Mouse (Mus musculus) MEL (cell line): Measurements from ENCODE around the gene Atg2a. TPM values are rescaled to one million over a fixed set of nuclear protein-coding genes. Genes with fewer than 3 reads are reported as not detected.
A peak's percentile ranks its signal among the peaks of the same experiment; 100 is the strongest.

Source experiments
- DNase-seq: peaks from one replicate; pipeline ENCODE4 v3.0.0; 2011; ENCODE audit warnings: low read depth, low spot score
- H3K27ac ChIP-seq: 2 replicates; pipeline ENCODE4 v1.5.1; 2012; ENCODE audit warnings: low read depth, mild to moderate bottlenecking, control low read depth, low read length, moderate library complexity; ENCODE audit not compliant: control insufficient read depth
- H3K27me3 ChIP-seq, 2 experiments: fragments of 150-350 bp in 1 of 2; sonication (generic) in 1 of 2; 2 replicates each; pipeline ENCODE4 v1.6.1; 2012; ENCODE audit warnings: low read length in 2 of 2, mild to moderate bottlenecking in 2 of 2, improper control_type of control experiment in 1 of 2, moderate library complexity in 1 of 2; ENCODE audit not compliant: insufficient read depth in 2 of 2, control insufficient read depth in 1 of 2
- H3K36me3 ChIP-seq, 2 experiments: 2 replicates each; pipeline ENCODE4 v1.6.1; 2012 to 2014; ENCODE audit warnings: low read length in 2 of 2, improper control_type of control experiment in 1 of 2, inconsistent platforms in 1 of 2, mild to moderate bottlenecking in 1 of 2; ENCODE audit not compliant: insufficient read depth in 2 of 2, control insufficient read depth in 1 of 2
- H3K4me1 ChIP-seq, 2 experiments: fragments of 150-350 bp in 1 of 2; sonication (generic) in 1 of 2; 2 replicates each; pipeline ENCODE4 v1.6.1; 2012; ENCODE audit warnings: low read length in 2 of 2, improper control_type of control experiment in 1 of 2, mild to moderate bottlenecking in 1 of 2; ENCODE audit not compliant: insufficient read depth in 2 of 2, control insufficient read depth in 1 of 2
- H3K4me3 ChIP-seq, 2 experiments: fragments of 150-350 bp in 1 of 2; sonication (generic) in 1 of 2; 2 replicates each; pipeline ENCODE4 v1.5.1; 2012; ENCODE audit warnings: low read depth in 2 of 2, low read length in 2 of 2, mild to moderate bottlenecking in 2 of 2, moderate library complexity in 2 of 2, control low read depth in 1 of 2, improper control_type of control experiment in 1 of 2; ENCODE audit not compliant: control insufficient read depth in 1 of 2, insufficient read depth in 1 of 2
- H3K79me2 ChIP-seq: 2 replicates; pipeline ENCODE4 v1.6.1; 2012; ENCODE audit warnings: mild to moderate bottlenecking, low read length, moderate library complexity; ENCODE audit not compliant: control insufficient read depth, poor library complexity, insufficient read depth
- H3K9ac ChIP-seq: 2 replicates; pipeline ENCODE4 v1.6.1; 2012; ENCODE audit warnings: low read depth, mild to moderate bottlenecking, control low read depth, low read length, moderate library complexity; ENCODE audit not compliant: control insufficient read depth, poor library complexity, severe bottlenecking
- H3K9me3 ChIP-seq: fragments of 150-350 bp; sonication (generic); replicated peaks from 2 replicates; pipeline ENCODE4 v1.6.1; 2012; ENCODE audit warnings: mild to moderate bottlenecking, low read length, improper control_type of control experiment, moderate library complexity; ENCODE audit not compliant: insufficient read depth
- BHLHE40 ChIP-seq: IDR thresholded peaks from 2 replicates; pipeline ENCODE4 v1.6.1; 2012; ENCODE audit warnings: low read depth, mild to moderate bottlenecking, inconsistent platforms, low read length, improper control_type of control experiment, borderline replicate concordance
- CHD1 ChIP-seq: IDR thresholded peaks from 2 replicates; pipeline ENCODE4 v1.6.1; 2012; ENCODE audit warnings: low read depth, mild to moderate bottlenecking, inconsistent platforms, low read length, improper control_type of control experiment
- CHD2 ChIP-seq: IDR thresholded peaks from 2 replicates; pipeline ENCODE4 v1.6.1; 2011; ENCODE audit warnings: low read length, improper control_type of control experiment
- CTCF ChIP-seq, 3 experiments: IDR thresholded peaks in 2 of 3; conservative IDR thresholded peaks in 1 of 3; 2 replicates each; pipeline ENCODE4 v1.5.1; 2011 to 2012; ENCODE audit warnings: low read length in 3 of 3, low read depth in 2 of 3, mild to moderate bottlenecking in 2 of 3, improper control_type of control experiment in 1 of 3, inconsistent platforms in 1 of 3, mixed read lengths in 1 of 3, moderate library complexity in 1 of 3; ENCODE audit not compliant: control insufficient read depth in 1 of 3, insufficient read depth in 1 of 3, poor library complexity in 1 of 3, severe bottlenecking in 1 of 3
- E2F4 ChIP-seq: IDR thresholded peaks from 2 replicates; pipeline ENCODE4 v1.6.1; 2011; ENCODE audit warnings: low read depth, low read length, improper control_type of control experiment, borderline replicate concordance
- ELF1 ChIP-seq: IDR thresholded peaks from 2 replicates; pipeline ENCODE4 v1.6.1; 2014; ENCODE audit warnings: low read depth, mild to moderate bottlenecking, inconsistent platforms, low read length, improper control_type of control experiment, moderate library complexity
- EP300 ChIP-seq, 2 experiments: IDR thresholded peaks; 2 replicates each; pipeline ENCODE4 v1.6.1; 2011; ENCODE audit warnings: improper control_type of control experiment in 2 of 2, low read length in 2 of 2, low read depth in 1 of 2, mild to moderate bottlenecking in 1 of 2
- ETS1 ChIP-seq: IDR thresholded peaks from 2 replicates; pipeline ENCODE4 v1.6.1; 2012; ENCODE audit warnings: low read depth, mild to moderate bottlenecking, inconsistent platforms, low read length, improper control_type of control experiment, moderate library complexity
- GATA1 ChIP-seq: IDR thresholded peaks from 2 replicates; pipeline ENCODE4 v1.6.1; 2011; ENCODE audit warnings: low read depth, low read length, improper control_type of control experiment
- HCFC1 ChIP-seq: IDR thresholded peaks from 2 replicates; pipeline ENCODE4 v1.6.1; 2012; ENCODE audit warnings: low read depth, mild to moderate bottlenecking, inconsistent platforms, low read length, improper control_type of control experiment, moderate library complexity
- JUND ChIP-seq: IDR thresholded peaks from 2 replicates; pipeline ENCODE4 v1.6.1; 2011; ENCODE audit warnings: low read depth, mild to moderate bottlenecking, improper control_type of control experiment, low read length
- KAT2A ChIP-seq: conservative IDR thresholded peaks from 2 replicates; pipeline ENCODE4 v1.6.1; 2012; ENCODE audit warnings: low read depth, low read length, improper control_type of control experiment, inconsistent platforms
- MAFK ChIP-seq: IDR thresholded peaks from 2 replicates; pipeline ENCODE4 v1.6.1; 2011; ENCODE audit warnings: low read depth, mild to moderate bottlenecking, low read length, improper control_type of control experiment, borderline replicate concordance
- MAZ ChIP-seq: IDR thresholded peaks from 2 replicates; pipeline ENCODE4 v1.6.1; 2012; ENCODE audit warnings: low read depth, mild to moderate bottlenecking, inconsistent platforms, low read length, improper control_type of control experiment
- MEF2A ChIP-seq: IDR thresholded peaks from 2 replicates; pipeline ENCODE4 v1.6.1; 2014; ENCODE audit warnings: low read depth, mild to moderate bottlenecking, inconsistent platforms, low read length, improper control_type of control experiment; ENCODE audit not compliant: poor library complexity, insufficient replicate concordance, severe bottlenecking; ENCODE audit errors: extremely low read depth
- MXI1 ChIP-seq: IDR thresholded peaks from 2 replicates; pipeline ENCODE4 v1.6.1; 2011; ENCODE audit warnings: mild to moderate bottlenecking, low read depth, low read length, improper control_type of control experiment
- MYB ChIP-seq: IDR thresholded peaks from 2 replicates; pipeline ENCODE4 v1.6.1; 2011; ENCODE audit warnings: mild to moderate bottlenecking, low read depth, low read length, improper control_type of control experiment
- NELFE ChIP-seq: IDR thresholded peaks from 2 replicates; pipeline ENCODE4 v1.6.1; 2011; ENCODE audit warnings: low read depth, low read length, improper control_type of control experiment
- NRF1 ChIP-seq: IDR thresholded peaks from 2 replicates; pipeline ENCODE4 v1.6.1; 2014; ENCODE audit warnings: low read depth, mild to moderate bottlenecking, inconsistent platforms, low read length, improper control_type of control experiment, moderate library complexity; ENCODE audit not compliant: poor library complexity, insufficient read depth, severe bottlenecking
- POLR2A ChIP-seq, 2 experiments: IDR thresholded peaks; 2 replicates each; pipeline ENCODE4 v1.6.1; 2011 to 2012; ENCODE audit warnings: low read length in 2 of 2, mild to moderate bottlenecking in 2 of 2, control low read depth in 1 of 2, improper control_type of control experiment in 1 of 2, low read depth in 1 of 2, moderate library complexity in 1 of 2; ENCODE audit not compliant: control insufficient read depth in 1 of 2, insufficient read depth in 1 of 2, poor library complexity in 1 of 2
- POLR2AphosphoS2 ChIP-seq: IDR thresholded peaks from 2 replicates; pipeline ENCODE4 v1.6.1; 2011; ENCODE audit warnings: low read length, improper control_type of control experiment
- POLR2AphosphoS5 ChIP-seq: IDR thresholded peaks from 2 replicates; pipeline ENCODE4 v1.6.1; 2012; ENCODE audit warnings: low read depth, borderline replicate concordance, mild to moderate bottlenecking, inconsistent platforms, low read length, moderate library complexity, mixed read lengths
- RAD21 ChIP-seq: IDR thresholded peaks from 2 replicates; pipeline ENCODE4 v1.6.1; 2011; ENCODE audit warnings: mild to moderate bottlenecking, low read depth, low read length, improper control_type of control experiment
- RCOR1 ChIP-seq: IDR thresholded peaks from 2 replicates; pipeline ENCODE4 v1.6.1; 2012; ENCODE audit warnings: low read depth, mild to moderate bottlenecking, inconsistent platforms, low read length, improper control_type of control experiment
- SIN3A ChIP-seq: IDR thresholded peaks from 2 replicates; pipeline ENCODE4 v1.6.1; 2012; ENCODE audit warnings: low read length, improper control_type of control experiment, inconsistent platforms
- SMC3 ChIP-seq: IDR thresholded peaks from 2 replicates; pipeline ENCODE4 v1.6.1; 2011; ENCODE audit warnings: low read depth, low read length, improper control_type of control experiment
- TAL1 ChIP-seq: IDR thresholded peaks from 2 replicates; pipeline ENCODE4 v1.6.1; 2012; ENCODE audit warnings: mild to moderate bottlenecking, inconsistent platforms, low read length, moderate library complexity, mixed read lengths
- TBP ChIP-seq: IDR thresholded peaks from 2 replicates; pipeline ENCODE4 v1.8.0; 2011; ENCODE audit warnings: low read depth, low read length, improper control_type of control experiment
- TCF12 ChIP-seq: IDR thresholded peaks from 2 replicates; pipeline ENCODE4 v1.6.1; 2014; ENCODE audit warnings: low read depth, mild to moderate bottlenecking, inconsistent platforms, low read length, improper control_type of control experiment, moderate library complexity
- UBTF ChIP-seq: IDR thresholded peaks from 2 replicates; pipeline ENCODE4 v1.6.1; 2012; ENCODE audit warnings: low read depth, mild to moderate bottlenecking, inconsistent platforms, low read length, improper control_type of control experiment, moderate library complexity, borderline replicate concordance; ENCODE audit not compliant: insufficient read depth
- USF1 ChIP-seq: IDR thresholded peaks from 2 replicates; pipeline ENCODE4 v1.6.1; 2014; ENCODE audit warnings: low read depth, mild to moderate bottlenecking, inconsistent platforms, low read length, improper control_type of control experiment, moderate library complexity
- USF2 ChIP-seq, 2 experiments: IDR thresholded peaks; 2 replicates each; pipeline ENCODE4 v1.6.1; 2011 to 2012; ENCODE audit warnings: improper control_type of control experiment in 2 of 2, low read length in 2 of 2, borderline replicate concordance in 1 of 2, inconsistent platforms in 1 of 2, low read depth in 1 of 2, mild to moderate bottlenecking in 1 of 2; ENCODE audit not compliant: insufficient read depth in 1 of 2
- ZC3H11A ChIP-seq: IDR thresholded peaks from 2 replicates; pipeline ENCODE4 v1.6.1; 2012; ENCODE audit warnings: low read depth, mild to moderate bottlenecking, inconsistent platforms, low read length, improper control_type of control experiment
- ZMIZ1 ChIP-seq: IDR thresholded peaks from 2 replicates; pipeline ENCODE4 v1.6.1; 2012; ENCODE audit warnings: low read depth, mild to moderate bottlenecking, inconsistent platforms, low read length, improper control_type of control experiment, moderate library complexity
- ZNF384 ChIP-seq: IDR thresholded peaks from 2 replicates; pipeline ENCODE4 v1.6.1; 2012; ENCODE audit warnings: low read depth, mild to moderate bottlenecking, inconsistent platforms, low read length, improper control_type of control experiment
- polyA plus RNA-seq, 2 experiments: library from polyadenylated mRNA; stranded (reverse) in 1 of 2; unstranded in 1 of 2; fragments of >175 nt in 1 of 2; fragments of >200 nt in 1 of 2; gene quantifications; 2 replicates each; pipeline versions ENCODE4 v1.2.1 to v1.2.4; 2012; ENCODE audit warnings: low replicate concordance in 2 of 2, low read depth in 1 of 2; ENCODE audit not compliant: insufficient read length in 2 of 2, insufficient read depth in 1 of 2, missing spikeins in 1 of 2
- total RNA-seq: library from RNA; depleted of rRNA; stranded (reverse); fragments of 300-350 nt; gene quantifications from 2 replicates; pipeline ENCODE4 v1.2.3, GENCODE M21; 2012

The Atg2a gene
- total and polyA plus RNA-seq, 3 experiments: 7.9 to 21.7 TPM; not detected in 1

DNA sequence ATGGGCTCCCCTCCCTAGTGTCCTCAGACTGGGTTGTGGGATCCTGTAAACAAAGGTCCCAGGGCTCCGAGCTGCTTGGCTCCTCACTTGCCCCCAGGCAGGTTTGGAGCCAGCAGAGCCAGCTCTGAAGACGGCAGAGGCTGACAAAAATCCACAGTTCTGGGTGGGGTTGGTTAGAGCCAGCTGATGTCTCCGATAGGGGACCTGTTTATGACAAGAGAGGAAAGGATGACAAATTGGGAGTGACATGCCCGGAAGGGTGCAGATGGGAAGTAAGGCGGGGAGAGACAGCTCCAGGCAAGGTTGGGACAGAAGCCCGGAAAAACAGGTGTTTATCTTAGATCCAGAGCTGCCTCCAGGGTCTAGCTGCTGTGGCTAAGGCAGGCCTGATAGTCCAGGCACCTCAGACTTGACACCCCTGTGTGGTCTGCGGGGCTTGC is 59.0 kb downstream of the Atg2a start (continued):
- no peak for TF ChIP-seq TBP
- TF ChIP-seq, all 39 proteins: peak for 14

DNA sequence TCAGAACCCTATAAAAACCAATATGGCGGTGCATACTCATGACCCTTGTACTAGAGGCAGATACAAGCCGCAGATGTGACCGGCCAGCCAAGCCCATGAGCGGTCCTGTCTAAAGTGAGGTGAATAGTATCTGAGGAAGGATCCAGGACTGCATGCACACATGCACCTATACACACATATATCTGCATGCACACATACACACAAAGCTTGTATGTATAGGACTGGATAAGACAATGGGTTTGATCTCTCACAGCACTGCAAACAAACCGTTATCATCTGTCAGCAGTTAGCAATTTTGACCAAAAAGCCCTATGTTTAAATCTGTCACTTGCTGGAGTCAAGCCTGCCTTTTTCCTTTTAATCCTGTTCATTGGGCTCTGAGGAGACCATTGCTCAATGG is 60.6 kb downstream of the Atg2a start:
- no peaks in the 10 kb centered on the region for H3K27me3 ChIP-seq
- H3K27ac ChIP-seq: peak overlapping the region; percentile 51
- H3K79me2 ChIP-seq: no peaks in the 10 kb centered on the region; the same call in 1 of the 2 replicates
- H3K36me3 ChIP-seq: peaks cover 0 to 47% of the 10 kb centered on the region in 2 experiments; a peak in 3 of 4 replicates
- H3K9me3 ChIP-seq: no peaks in the 10 kb centered on the region
- H3K4me3 ChIP-seq: no peak overlapping the region
- peak; percentile 68 for DNase-seq
- H3K9ac ChIP-seq: peak overlapping the region; percentile 37
- H3K4me1 ChIP-seq: peaks cover 29 to 52% of the 10 kb centered on the region in 2 experiments
- TF ChIP-seq TBP (no peak), USF1 (no peak), CTCF (IDR thresholded peaks at IDR 0.05 in 2 of 3, conservative IDR thresholded peaks at IDR 0.05 in 1 of 3; ENCODE audit: control insufficient read depth in 1 of 3, insufficient read depth in 1 of 3, low read depth in 2 of 3, low read length in 3 of 3, poor library complexity in 1 of 3, severe bottlenecking in 1 of 3) (no peak), MYB (no peak), NELFE (no peak), KAT2A (peak; percentile 19; the same call in 1 of the 2 replicates), RAD21 (no peak), POLR2A (IDR thresholded peaks at IDR 0.05; ENCODE audit: control insufficient read depth in 1 of 2, insufficient read depth in 1 of 2, low read depth in 1 of 2, low read length in 2 of 2, poor library complexity in 1 of 2) (no peak), MAFK (no peak), MXI1 (peak; percentile 48; the same call in 1 of the 2 replicates), JUND (no peak), CHD2 (no peak), POLR2AphosphoS2 (peak; percentile 36; the same call in 1 of the 2 replicates), MAZ (no peak), E2F4 (no peak), MEF2A (no peak), ZMIZ1 (no peak), ZC3H11A (no peak), CHD1 (no peak), ELF1 (no peak), RCOR1 (peak; percentile 64), ETS1 (peak; percentile 49; the same call in 1 of the 2 replicates), TCF12 (peak; percentile 72; the same call in 1 of the 2 replicates), TAL1 (peak; percentile 72), ZNF384 (no peak), UBTF (no peak), POLR2AphosphoS5 (no peak), SIN3A (peak; percentile 55; the same call in 1 of the 2 replicates), USF2 (IDR thresholded peaks at IDR 0.05; ENCODE audit: borderline replicate concordance in 1 of 2, insufficient read depth in 1 of 2, low read depth in 1 of 2, low read length in 2 of 2) (no peak), BHLHE40 (no peak), SMC3 (no peak), GATA1 (peak; percentile 71), EP300 (IDR thresholded peaks at IDR 0.05; ENCODE audit: low read depth in 1 of 2, low read length in 2 of 2) (peak; percentile 52 to 78), HCFC1 (no peak), NRF1 (no peak)
